Mouse (Mus musculus) G1E (cell line): ENCODE data around the gene Ccdc89.

Experiments used
- CTCF ChIP-seq: IDR thresholded peaks from 2 replicates; pipeline ENCODE4 v1.5.1; 2012; ENCODE audit warnings: low read depth, low read length, inconsistent platforms, mixed read lengths
- GATA1 ChIP-seq: IDR thresholded peaks from 2 replicates; pipeline ENCODE4 v1.6.1; 2012; ENCODE audit warnings: borderline replicate concordance, low read length, inconsistent platforms, mixed read lengths

DNA sequence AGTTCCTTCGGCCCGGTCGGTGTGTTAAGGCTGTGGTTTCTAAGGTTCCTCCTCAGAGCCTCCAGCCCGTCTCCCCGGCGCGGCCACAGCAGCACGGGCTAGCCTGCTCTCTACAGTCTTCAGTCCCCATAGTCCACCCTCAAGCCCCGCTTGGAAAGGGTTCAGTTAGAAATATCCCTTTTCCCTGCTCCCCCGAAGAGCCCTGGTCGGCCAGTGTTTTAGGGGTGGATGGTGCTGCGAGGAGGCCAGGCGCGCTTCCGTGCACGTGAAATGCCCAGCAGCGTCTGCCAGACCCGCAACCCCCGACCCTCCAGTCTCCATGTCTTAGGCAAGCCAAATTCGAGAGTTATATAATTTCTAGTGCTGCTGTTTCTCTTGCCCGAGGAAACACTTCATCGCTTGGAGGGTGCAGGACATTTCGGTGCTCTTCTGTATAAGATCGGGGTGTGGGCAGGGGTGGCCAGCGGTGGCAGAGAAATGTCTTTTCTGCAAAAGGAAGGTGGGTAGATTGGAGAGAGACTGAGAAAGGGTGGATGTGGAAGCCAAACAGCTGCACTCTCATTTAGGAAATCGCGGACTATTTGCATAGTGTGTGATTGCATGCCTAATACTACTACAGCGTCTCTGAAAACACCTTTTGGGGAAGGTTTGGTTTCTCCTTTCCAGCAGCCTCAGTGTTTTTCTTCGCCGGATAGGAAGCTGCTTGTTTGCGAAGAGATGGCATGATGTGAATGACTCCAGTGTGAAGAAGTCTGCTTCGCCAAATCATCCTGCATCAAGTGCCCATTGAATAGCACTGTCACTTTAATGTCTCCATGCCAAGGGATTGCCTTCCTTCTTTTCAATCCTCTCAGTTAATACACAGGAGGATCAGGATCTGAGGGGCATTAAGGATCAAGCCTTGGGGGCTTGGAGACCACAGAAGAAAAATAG, 50.2 kb downstream of the Ccdc89 start, which contains the start of gene Dlg2:
- no peak for TF ChIP-seq CTCF
- TF ChIP-seq GATA1: no peak
